Mouse (Mus musculus) liver, embryonic 16.5 days (tissue): ENCODE measurements around the gene Sorbs1. TPM values are rescaled to one million over a fixed set of nuclear protein-coding genes. Genes with fewer than 3 reads are reported as not detected.

Source experiments
- ATAC-seq: fragments of 200-750 bp; cut with Nextera tagmentation; 2 replicates; pipeline ENCODE4 v1.8.0; 2017; ENCODE audit warnings: low read depth, mild to moderate bottlenecking, moderate number of reproducible peaks, moderate library complexity
- H3K27ac ChIP-seq: fragments of 300-500 bp; sonication (generic); 2 replicates; pipeline ENCODE4 v1.5.1; 2014; ENCODE audit warnings: mild to moderate bottlenecking, low read length
- H3K27me3 ChIP-seq: fragments of 300-500 bp; sonication (generic); 2 replicates; pipeline ENCODE4 v1.6.1; 2014; ENCODE audit warnings: low read depth, low read length, mixed read lengths; ENCODE audit not compliant: control insufficient read depth, insufficient read depth
- H3K36me3 ChIP-seq: fragments of 300-500 bp; sonication (generic); 2 replicates; pipeline ENCODE4 v1.6.1; 2014; ENCODE audit warnings: mild to moderate bottlenecking; ENCODE audit not compliant: control insufficient read depth, insufficient read depth
- H3K4me1 ChIP-seq: fragments of 300-500 bp; sonication (generic); 2 replicates; pipeline ENCODE4 v1.6.1; 2014; ENCODE audit warnings: low read depth, low read length, mixed read lengths; ENCODE audit not compliant: control insufficient read depth
- H3K4me2 ChIP-seq: fragments of 300-500 bp; sonication (generic); 2 replicates; pipeline ENCODE4 v1.6.1; 2014; ENCODE audit warnings: low read depth, low read length, mixed read lengths
- H3K4me3 ChIP-seq: fragments of 300-500 bp; sonication (generic); 2 replicates; pipeline ENCODE4 v1.5.1; 2014; ENCODE audit warnings: low read depth, mild to moderate bottlenecking, low read length
- H3K9ac ChIP-seq: fragments of 300-500 bp; sonication (generic); 2 replicates; pipeline ENCODE4 v1.6.1; 2014; ENCODE audit warnings: low read depth, low read length
- H3K9me3 ChIP-seq: fragments of 300-500 bp; sonication (generic); replicated peaks from 2 replicates; pipeline ENCODE4 v1.6.1; 2016; ENCODE audit warnings: low read length; ENCODE audit not compliant: control insufficient read depth
- WGBS: fragments of 180-500 bp; shearing (Covaris S2); extraction: QIAGEN DNeasy Blood & Tissue Kit; methylation state at CpG from one replicate; pipeline ENCODE4 v1.1.7; 2014; ENCODE audit not compliant: insufficient replicate concordance; 5-methylcytosine and 5-hydroxymethylcytosine counted together
- polyA plus RNA-seq: library from polyadenylated mRNA; unstranded; fragments of >200 nt; fragmentation: Nextera tagmentation; extraction: Ambion mirVana; gene quantifications from 2 replicates; pipeline ENCODE4 v1.2.1, GENCODE M21; 2015

Sorbs1 gene
- polyA plus RNA-seq, 1 experiment from 2014 or later: 39.6 TPM

GRCm38 (mm10) chr19:40298574-40298973 is 215.0 kb downstream of the Sorbs1 start:
- Histone ChIP-seq H3K27me3 (no peaks in the 10 kb centered on the region), H3K4me1 (peaks cover 30% of the 10 kb centered on the region), H3K9me3 (no peaks in the 10 kb centered on the region), H3K36me3 (no peaks in the 10 kb centered on the region), H3K4me2 (peak overlapping the region; percentile 56), H3K27ac (peak overlapping the region; percentile 91), H3K4me3 (peak overlapping the region; percentile 30), H3K9ac (peak overlapping the region; percentile 14)
- ATAC-seq: no peak
- 72% methylated on average over 2 of the region's 2 CpGs for WGBS

- peak overlapping the region; percentile 30 for H3K4me3 ChIP-seq
- ATAC-seq: peak; percentile 19
- peaks cover 30% of the 10 kb centered on the region for H3K4me1 ChIP-seq
- H3K9me3 ChIP-seq: no peaks in the 10 kb centered on the region
- peak overlapping the region; percentile 56 for H3K4me2 ChIP-seq
- H3K9ac ChIP-seq: peak overlapping the region; percentile 54
- 21% methylated on average over 4 of the region's 4 CpGs for WGBS
- H3K36me3 ChIP-seq: no peaks in the 10 kb centered on the region
- peak overlapping the region; percentile 91 for H3K27ac ChIP-seq
- no peaks in the 10 kb centered on the region for H3K27me3 ChIP-seq
Observed at GRCm38 (mm10) chr19:40297798-40298144, 215.8 kb downstream of the Sorbs1 start.

GRCm38 (mm10) chr19:40297078-40297797 is 216.3 kb downstream of the Sorbs1 start:
- Histone ChIP-seq H3K36me3 (no peaks in the 10 kb centered on the region), H3K9me3 (no peaks in the 10 kb centered on the region), H3K4me3 (peak overlapping the region; percentile 30), H3K4me2 (peak overlapping the region; percentile 56), H3K27me3 (no peaks in the 10 kb centered on the region), H3K4me1 (peaks cover 30% of the 10 kb centered on the region), H3K27ac (peak overlapping the region; percentile 91), H3K9ac (peak overlapping the region; percentile 54)
- WGBS: 35% methylated on average over 7 of the region's 7 CpGs
- ATAC-seq: peak; percentile 96

GRCm38 (mm10) chr19:40294231-40294630 is 219.3 kb downstream of the Sorbs1 start:
- Histone ChIP-seq H3K4me3 (no peak overlapping the region), H3K4me1 (peaks cover 29% of the 10 kb centered on the region), H3K9me3 (no peaks in the 10 kb centered on the region), H3K27me3 (no peaks in the 10 kb centered on the region), H3K4me2 (no peak overlapping the region), H3K9ac (no peak overlapping the region), H3K27ac (no peak overlapping the region), H3K36me3 (no peaks in the 10 kb centered on the region)
- no peak for ATAC-seq
- WGBS: 50% methylated on average over 1 of the region's 1 CpGs

- Histone ChIP-seq H3K9me3 (no peaks in the 10 kb centered on the region), H3K4me2 (no peak overlapping the region), H3K36me3 (no peaks in the 10 kb centered on the region), H3K9ac (no peak overlapping the region), H3K4me1 (peaks cover 27% of the 10 kb centered on the region), H3K4me3 (no peak overlapping the region), H3K27ac (no peak overlapping the region), H3K27me3 (no peaks in the 10 kb centered on the region)
- WGBS: 80% methylated on average over 6 of the region's 6 CpGs
- no peak for ATAC-seq
Observed at GRCm38 (mm10) chr19:40293791-40294190, 219.8 kb downstream of the Sorbs1 start.

GRCm38 (mm10) chr19:40290099-40290724 is 223.4 kb downstream of the Sorbs1 start:
- no peaks in the 10 kb centered on the region for H3K27me3 ChIP-seq
- no peaks in the 10 kb centered on the region; the same call in 1 of the 2 replicates for H3K4me1 ChIP-seq
- H3K36me3 ChIP-seq: no peaks in the 10 kb centered on the region
- H3K4me3 ChIP-seq: no peak overlapping the region
- no peaks in the 10 kb centered on the region for H3K9me3 ChIP-seq
- 72% methylated on average over 6 of the region's 6 CpGs for WGBS
- H3K4me2 ChIP-seq: no peak overlapping the region
- H3K27ac ChIP-seq: no peak overlapping the region
- no peak for ATAC-seq
- no peak overlapping the region for H3K9ac ChIP-seq

GRCm38 (mm10) chr19:40288415-40288814 is 225.2 kb downstream of the Sorbs1 start:
- Histone ChIP-seq H3K27me3 (no peaks in the 10 kb centered on the region), H3K9ac (no peak overlapping the region), H3K27ac (no peak overlapping the region), H3K36me3 (no peaks in the 10 kb centered on the region), H3K4me3 (no peak overlapping the region), H3K4me1 (no peaks in the 10 kb centered on the region), H3K9me3 (no peaks in the 10 kb centered on the region), H3K4me2 (no peak overlapping the region)
- ATAC-seq: no peak
- WGBS: 79% methylated on average over 9 of the region's 9 CpGs

GRCm38 (mm10) chr19:40284704-40285103 is 228.9 kb downstream of the Sorbs1 start:
- WGBS: 78% methylated on average over 2 of the region's 2 CpGs
- no peak for ATAC-seq
- no peaks in the 10 kb centered on the region for H3K36me3 ChIP-seq
- no peaks in the 10 kb centered on the region for H3K27me3 ChIP-seq
- H3K4me1 ChIP-seq: no peaks in the 10 kb centered on the region
- no peak overlapping the region for H3K9ac ChIP-seq
- no peak overlapping the region for H3K27ac ChIP-seq
- H3K4me2 ChIP-seq: no peak overlapping the region
- no peak overlapping the region for H3K4me3 ChIP-seq
- no peaks in the 10 kb centered on the region for H3K9me3 ChIP-seq

- Histone ChIP-seq H3K4me2 (no peak overlapping the region), H3K36me3 (no peaks in the 10 kb centered on the region), H3K4me1 (no peaks in the 10 kb centered on the region; the same call in 1 of the 2 replicates), H3K9ac (no peak overlapping the region), H3K27ac (no peak overlapping the region), H3K4me3 (no peak overlapping the region), H3K9me3 (no peaks in the 10 kb centered on the region), H3K27me3 (no peaks in the 10 kb centered on the region)
- 40% methylated on average over 2 of the region's 2 CpGs for WGBS
- ATAC-seq: no peak
Observed at GRCm38 (mm10) chr19:40283415-40283814, 230.2 kb downstream of the Sorbs1 start.
